Mouse (Mus musculus) spleen, adult 10 weeks (tissue): ENCODE results near the gene Nip7. TPM values are rescaled to one million over a fixed set of nuclear protein-coding genes. Genes with fewer than 3 reads are reported as not detected.

Experiments used
- polyA plus RNA-seq: library from polyadenylated mRNA; stranded (reverse); fragments of 350-450 nt; fragmentation: Illumina TruSeq; extraction: RNeasy Lipid Tissue Mini Kit (QIAGEN cat#74804); gene quantifications from one replicate; pipeline ENCODE4 v1.2.3, GENCODE M21; 2015; ENCODE audit warnings: low replicate concordance; ENCODE audit not compliant: insufficient read depth

Nip7 gene
- 46.5 TPM for polyA plus RNA-seq

GRCm38 (mm10) chr8:107056076-107056972 lies at the start of gene Nip7, which contains the start of gene Cog8:
Gene Nip7, plus strand, starts transcription at chr8:107056877.
Gene Cog8, minus strand, starts transcription at chr8:107056689.

DNA sequence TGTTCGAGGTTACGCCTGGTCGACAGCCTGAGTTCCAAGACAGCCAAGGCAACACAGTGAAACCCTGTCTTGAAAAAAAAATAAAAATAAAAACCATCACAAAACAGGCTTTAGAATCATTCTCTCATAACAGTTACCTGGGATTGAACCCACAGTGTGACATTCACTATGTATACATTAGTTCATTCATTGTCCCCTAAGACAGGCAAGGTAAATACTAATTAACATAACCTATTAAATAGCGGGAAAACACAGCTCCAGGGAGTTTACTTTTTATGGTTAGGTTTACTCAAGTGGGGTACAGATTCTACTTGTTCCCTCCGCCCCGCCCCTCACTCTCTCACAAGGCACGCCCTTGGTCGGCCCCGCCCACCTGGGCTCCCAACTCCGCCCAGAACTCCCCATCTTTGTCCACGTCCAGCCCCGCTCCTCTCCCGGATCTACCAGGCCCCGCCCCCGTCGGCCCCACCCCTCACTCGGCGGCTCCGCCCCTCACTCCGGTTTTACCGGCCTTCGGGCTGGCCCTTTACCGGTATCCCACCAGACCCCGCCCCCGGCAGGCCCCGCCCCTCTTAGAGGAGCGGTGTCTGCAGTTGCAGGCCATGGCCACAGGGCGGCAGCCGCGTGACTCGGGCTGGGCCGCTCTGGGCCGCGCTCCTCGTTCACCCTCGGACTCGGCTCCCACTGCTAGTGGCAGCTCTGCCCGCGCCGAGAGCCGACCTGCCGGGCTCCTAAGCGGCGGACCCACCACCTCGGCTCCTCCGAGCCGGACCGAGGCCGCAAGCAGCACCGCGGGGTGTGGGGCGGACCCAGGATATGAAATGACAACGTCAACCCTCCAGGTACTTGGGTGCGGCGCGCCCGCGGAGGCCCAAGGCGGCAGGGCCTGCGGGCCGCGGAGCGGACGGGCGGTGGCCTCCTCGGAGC lies 25.8 kb upstream of the Nip7 start, which contains the start of gene Vps4a:
Gene Vps4a (plus strand): TSS at position 573 of the 927 bp plus-strand sequence.

DNA sequence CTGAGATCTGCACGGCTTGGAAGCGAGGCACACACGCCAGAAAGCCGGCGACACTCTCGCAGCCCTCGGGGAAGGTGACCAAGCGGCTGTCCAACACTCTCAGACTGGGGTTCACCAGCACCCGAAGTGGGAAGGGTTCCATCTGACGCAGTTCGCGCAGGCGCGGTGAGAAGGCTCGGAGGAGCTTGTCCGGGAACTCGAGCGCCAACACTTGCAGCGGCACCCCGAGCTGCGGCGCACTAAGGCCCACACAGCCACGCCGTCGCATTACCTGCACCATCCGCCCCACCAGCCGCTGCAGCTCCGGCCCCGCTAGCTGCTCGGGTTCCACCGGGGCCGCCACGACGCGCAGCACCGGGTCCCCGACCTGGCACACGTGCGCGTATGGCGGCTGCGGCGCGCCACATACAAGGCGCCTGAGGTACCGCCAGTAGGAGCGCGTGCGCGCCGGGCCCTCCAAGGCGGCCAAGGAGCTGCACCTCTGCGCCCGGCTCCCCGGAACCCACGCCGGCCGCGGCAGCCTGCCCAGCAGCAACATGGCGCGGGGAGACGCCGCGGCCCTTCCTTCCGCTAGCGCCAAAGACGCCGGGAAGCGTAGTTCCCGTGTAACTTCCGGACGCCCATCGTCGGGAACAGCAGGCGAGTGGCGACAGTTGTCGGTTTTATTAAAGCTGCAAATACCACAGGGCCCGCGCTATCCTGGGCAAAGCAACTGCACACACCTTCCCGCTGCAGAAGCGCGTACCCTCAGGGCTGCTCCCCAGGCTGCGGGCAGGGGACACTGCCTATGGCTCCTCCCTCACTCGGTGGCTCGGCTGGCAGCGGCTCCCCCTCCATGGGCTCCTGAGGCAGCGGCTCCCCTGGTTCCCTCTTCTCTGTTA lies 8.4 kb upstream of the Nip7 start, which contains the start of gene Pdf:
Gene Pdf (minus strand): TSS at position 554 of the 881 bp plus-strand sequence.

DNA sequence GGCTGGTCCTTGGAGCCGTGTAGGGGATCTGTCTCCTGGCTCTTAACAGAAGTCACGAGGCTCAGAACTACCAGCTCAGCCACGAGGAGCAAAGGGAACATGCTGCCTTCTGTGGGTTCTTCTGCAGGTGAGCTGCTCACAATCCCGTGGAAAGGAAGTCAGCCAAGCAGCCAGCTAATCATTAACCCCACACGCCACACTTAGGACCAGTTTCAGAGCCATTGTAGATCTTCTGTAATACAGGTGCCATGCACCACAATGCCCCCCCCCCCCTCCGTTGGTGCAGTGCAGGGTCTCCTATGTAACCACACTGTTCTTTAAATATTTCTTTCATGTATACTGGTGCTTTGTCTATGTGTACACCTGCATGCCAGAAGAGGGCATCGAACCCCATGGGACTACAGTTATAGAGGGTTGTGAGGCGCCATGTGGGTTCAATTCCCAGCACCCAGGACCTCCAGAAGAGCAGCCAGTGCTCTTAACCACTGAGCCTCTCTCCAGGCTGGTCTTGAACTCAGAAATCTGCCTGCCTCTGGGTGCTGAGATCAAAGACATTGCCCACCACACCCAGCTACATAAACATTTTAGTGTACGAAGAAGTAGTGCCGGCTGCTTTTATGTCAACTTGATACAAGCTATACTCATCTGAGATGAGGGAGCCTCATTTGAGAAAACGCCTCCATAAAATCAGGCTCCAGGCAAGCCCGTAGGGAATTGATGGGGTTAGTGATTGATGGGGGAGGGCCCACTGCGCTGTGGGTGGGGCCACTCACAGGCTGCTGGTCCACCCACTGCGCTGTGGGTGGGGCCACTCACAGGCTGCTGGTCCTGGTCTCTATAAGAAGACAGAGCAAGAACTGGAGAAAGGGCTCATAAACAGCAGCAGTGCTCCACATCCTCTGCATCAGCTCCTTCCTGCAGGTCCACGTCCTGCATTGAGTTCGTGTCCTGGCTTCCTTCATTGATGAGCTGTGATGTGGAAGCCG lies 9.1 kb downstream of the Nip7 start, which contains the start of gene Tmed6:
Gene Tmed6 (minus strand): TSS at position 134 of the 986 bp plus-strand sequence.

GRCm38 (mm10) chr8:107096366-107097036 lies 39.8 kb downstream of the Nip7 start, which contains the start of gene Terf2:
Gene Terf2, minus strand, starts transcription at chr8:107096547.

Other genes with a start within 250 kb of the Nip7 start
- 0.21 TPM for gene Has3, start 186.6 kb upstream of the Nip7 start, polyA plus RNA-seq
- 39.9 TPM for gene Utp4, start 163.2 kb upstream of the Nip7 start, polyA plus RNA-seq
- 18.5 TPM for gene Sntb2, start 121.1 kb upstream of the Nip7 start, polyA plus RNA-seq
- 56.9 TPM for gene Vps4a, start 25.7 kb upstream of the Nip7 start, polyA plus RNA-seq
- gene Pdf, start 8.3 kb upstream of the Nip7 start, polyA plus RNA-seq, result 17.4 TPM
- gene Cog8, start 188 bp upstream of the Nip7 start, polyA plus RNA-seq, result 33.0 TPM
- gene Tmed6, start 8.8 kb downstream of the Nip7 start, polyA plus RNA-seq, result 0.50 TPM
- 55.2 TPM for gene Terf2, start 39.7 kb downstream of the Nip7 start, polyA plus RNA-seq
- gene Cyb5b, start 93.8 kb downstream of the Nip7 start, polyA plus RNA-seq, result 62.0 TPM
- 106 TPM for gene Nfat5, start 236.6 kb downstream of the Nip7 start, polyA plus RNA-seq